Mouse (Mus musculus) induced T-regulatory cell, adult 2 months (primary cell): ENCODE measurements at regions not wholly inside any gene's neighbourhood (a gene's known extent, or its start where the extent isn't known, plus 50 kb on each side); places are given as distances from the start of the nearest gene placed in this dataset.

Experiments
- DNase-seq: peaks from one replicate; pipeline ENCODE4 v3.0.0-alpha.2; 2012; ENCODE audit warnings: low read depth

- no peak for DNase-seq
Observed at GRCm38 (mm10) chr3:101162536-101163159, 52.6 kb upstream of the Ptgfrn start.

- DNase-seq = no peak
Observed at GRCm38 (mm10) chr3:101161941-101162531, 52.0 kb upstream of the Ptgfrn start.

- no peak for DNase-seq
Observed at GRCm38 (mm10) chr3:101161421-101161940, 51.4 kb upstream of the Ptgfrn start.
